Mouse (Mus musculus): ENCODE results near the gene Ccdc34. TPM values are rescaled to one million over a fixed set of nuclear protein-coding genes. Genes with fewer than 3 reads are reported as not detected.

The Ccdc34 gene
- polyA plus RNA-seq, 1 experiment from 2014 or later = 31.3 TPM

DNA sequence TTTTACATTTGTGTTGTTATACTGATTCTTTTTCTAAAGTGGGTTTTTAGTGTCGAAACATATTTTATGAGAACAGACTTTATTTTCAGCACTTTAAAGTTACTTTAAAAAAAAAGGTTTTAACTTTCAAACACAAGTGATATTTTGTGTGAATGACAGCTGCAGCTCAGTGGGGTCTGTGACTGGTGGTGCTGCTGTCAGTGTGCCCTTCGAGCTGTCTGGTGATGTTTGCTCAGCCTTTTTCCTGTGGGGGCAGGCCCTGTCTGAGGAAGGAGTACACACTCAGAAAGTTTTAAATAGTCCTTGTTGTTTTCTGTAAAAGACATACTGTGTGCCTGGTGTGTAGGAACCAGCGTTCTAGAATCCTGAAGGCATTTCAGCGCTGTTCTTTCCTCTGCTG is 19.0 kb downstream of the Ccdc34 start:
- ATAC-seq (replicated peaks; ENCODE audit: insufficient number of reproducible peaks, low FRiP score, low TSS enrichment) = no peak
- Histone ChIP-seq H3K36me3 (ENCODE audit: control insufficient read depth, insufficient read depth, low read length) (no peaks in the 10 kb centered on the region), H3K9me3 (replicated peaks; ENCODE audit: control insufficient read depth, low read length) (no peaks in the 10 kb centered on the region), H3K4me3 (ENCODE audit: low read depth, low read length) (no peak overlapping the region), H3K9ac (ENCODE audit: low read depth, low read length) (no peak overlapping the region), H3K4me2 (peak overlapping the region; percentile 12), H3K4me1 (ENCODE audit: control insufficient read depth, insufficient read depth, low read length) (peaks cover 10% of the 10 kb centered on the region), H3K27ac (ENCODE audit: low read depth, low read length) (peak overlapping the region; percentile 67), H3K27me3 (ENCODE audit: control insufficient read depth, insufficient read depth, low read length) (no peaks in the 10 kb centered on the region)
- WGBS (ENCODE audit: insufficient replicate concordance) = 50% methylated on average over 4 of the region's 4 CpGs

DNA sequence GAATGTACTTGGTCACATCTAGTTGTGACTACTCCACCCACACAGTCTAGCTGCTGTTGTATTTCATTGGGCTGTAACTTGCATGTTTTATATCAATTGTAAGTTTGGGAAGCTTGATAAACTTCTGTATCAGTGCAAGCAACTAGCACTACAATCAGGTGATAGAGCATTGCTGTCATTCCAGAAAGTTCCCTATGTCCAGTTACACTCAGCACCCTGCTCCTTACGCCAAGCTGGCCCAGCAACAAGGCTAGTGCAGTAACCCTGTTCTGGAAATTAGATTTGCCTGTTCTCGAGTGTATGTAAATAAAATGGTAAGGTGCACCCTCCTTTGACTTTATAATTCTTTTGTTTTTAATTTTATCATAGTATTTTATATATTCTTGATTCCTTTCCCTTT is 19.6 kb downstream of the Ccdc34 start:
- WGBS (ENCODE audit: insufficient replicate concordance) = 48% methylated on average over 2 of the region's 2 CpGs
- no peaks in the 10 kb centered on the region for H3K27me3 ChIP-seq (ENCODE audit: control insufficient read depth, insufficient read depth, low read length)
- H3K4me2 ChIP-seq = peak overlapping the region; percentile 12
- no peak overlapping the region for H3K9ac ChIP-seq (ENCODE audit: low read depth, low read length)
- no peak for ATAC-seq (replicated peaks; ENCODE audit: insufficient number of reproducible peaks, low FRiP score, low TSS enrichment)
- no peaks in the 10 kb centered on the region for H3K9me3 ChIP-seq (replicated peaks; ENCODE audit: control insufficient read depth, low read length)
- H3K27ac ChIP-seq (ENCODE audit: low read depth, low read length) = peak overlapping the region; percentile 67
- H3K4me3 ChIP-seq (ENCODE audit: low read depth, low read length) = no peak overlapping the region
- H3K4me1 ChIP-seq (ENCODE audit: control insufficient read depth, insufficient read depth, low read length) = peaks cover 10% of the 10 kb centered on the region
- no peaks in the 10 kb centered on the region for H3K36me3 ChIP-seq (ENCODE audit: control insufficient read depth, insufficient read depth, low read length)

GRCm38 (mm10) chr2:110038341-110038740 is 20.7 kb downstream of the Ccdc34 start:
- no peak overlapping the region for H3K4me2 ChIP-seq
- 76% methylated on average over 5 of the region's 5 CpGs for WGBS (ENCODE audit: insufficient replicate concordance)
- no peak overlapping the region for H3K27ac ChIP-seq (ENCODE audit: low read depth, low read length)
- no peaks in the 10 kb centered on the region for H3K27me3 ChIP-seq (ENCODE audit: control insufficient read depth, insufficient read depth, low read length)
- ATAC-seq (replicated peaks; ENCODE audit: insufficient number of reproducible peaks, low FRiP score, low TSS enrichment) = no peak
- no peak overlapping the region for H3K9ac ChIP-seq (ENCODE audit: low read depth, low read length)
- no peaks in the 10 kb centered on the region for H3K36me3 ChIP-seq (ENCODE audit: control insufficient read depth, insufficient read depth, low read length)
- H3K4me1 ChIP-seq (ENCODE audit: control insufficient read depth, insufficient read depth, low read length) = peaks cover 10% of the 10 kb centered on the region
- no peaks in the 10 kb centered on the region for H3K9me3 ChIP-seq (replicated peaks; ENCODE audit: control insufficient read depth, low read length)
- H3K4me3 ChIP-seq (ENCODE audit: low read depth, low read length) = no peak overlapping the region

DNA sequence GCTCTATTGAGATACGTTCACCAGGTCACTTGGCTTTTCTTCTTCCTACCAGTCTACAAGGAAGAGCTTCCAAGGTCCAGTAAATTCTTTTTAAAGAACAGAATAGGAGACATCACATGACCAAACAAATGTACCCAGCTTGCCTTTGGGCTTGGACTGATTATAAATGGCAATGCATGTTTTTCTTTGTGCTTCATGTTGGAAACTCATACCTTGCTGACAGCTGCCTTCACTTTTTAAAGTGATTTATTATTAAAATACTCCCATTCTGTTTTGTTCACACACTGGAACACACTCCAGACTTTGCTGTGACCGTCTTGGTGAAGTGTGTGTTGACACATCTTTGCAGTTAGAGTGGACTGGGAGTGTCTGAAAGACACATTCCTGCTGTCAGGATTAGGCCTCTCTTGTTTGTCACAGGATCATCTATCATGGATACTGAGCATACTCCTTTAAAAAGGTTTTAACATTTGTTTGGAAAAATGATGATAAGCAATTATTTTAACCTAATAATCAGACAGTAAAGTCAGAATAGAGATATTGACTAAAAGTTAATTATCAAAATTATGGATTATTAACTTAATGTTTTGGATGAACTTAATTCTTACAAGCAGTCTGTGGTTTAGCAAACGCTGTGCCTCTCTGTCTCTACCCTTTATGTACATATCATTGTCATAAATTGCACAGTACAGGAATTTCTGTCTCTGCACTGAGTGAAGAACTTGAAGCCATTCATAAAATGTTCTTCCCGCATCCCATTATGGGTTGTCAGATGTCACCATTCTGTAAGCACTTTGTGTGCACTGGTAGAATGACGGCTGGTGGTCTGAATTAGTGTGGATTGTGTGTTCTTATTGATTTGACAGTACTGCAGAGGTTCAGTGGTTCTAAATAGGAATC is 25.5 kb downstream of the Ccdc34 start:
- ATAC-seq (replicated peaks; ENCODE audit: insufficient number of reproducible peaks, low FRiP score, low TSS enrichment) = peak; percentile 68; the same call in 1 of the 2 replicates

GRCm38 (mm10) chr2:110058424-110058823 is 40.8 kb downstream of the Ccdc34 start:
- Histone ChIP-seq H3K36me3 (ENCODE audit: control insufficient read depth, insufficient read depth, low read length) (no peaks in the 10 kb centered on the region), H3K4me3 (ENCODE audit: low read depth, low read length) (no peak overlapping the region), H3K4me1 (ENCODE audit: control insufficient read depth, insufficient read depth, low read length) (no peaks in the 10 kb centered on the region), H3K9ac (ENCODE audit: low read depth, low read length) (no peak overlapping the region), H3K9me3 (replicated peaks; ENCODE audit: control insufficient read depth, low read length) (no peaks in the 10 kb centered on the region), H3K27ac (ENCODE audit: low read depth, low read length) (no peak overlapping the region), H3K4me2 (no peak overlapping the region), H3K27me3 (ENCODE audit: control insufficient read depth, insufficient read depth, low read length) (no peaks in the 10 kb centered on the region)
- ATAC-seq (replicated peaks; ENCODE audit: insufficient number of reproducible peaks, low FRiP score, low TSS enrichment) = no peak
- WGBS (ENCODE audit: insufficient replicate concordance) = 59% methylated on average over 4 of the region's 4 CpGs

More for the DNA sequence above, 25.5 kb downstream of the Ccdc34 start:
- Histone ChIP-seq H3K9ac (ENCODE audit: low read depth, low read length) (no peak overlapping the region), H3K36me3 (ENCODE audit: control insufficient read depth, insufficient read depth, low read length) (no peaks in the 10 kb centered on the region; the same call in 1 of the 2 replicates), H3K4me2 (no peak overlapping the region), H3K27me3 (ENCODE audit: control insufficient read depth, insufficient read depth, low read length) (no peaks in the 10 kb centered on the region), H3K4me1 (ENCODE audit: control insufficient read depth, insufficient read depth, low read length) (peaks cover 3% of the 10 kb centered on the region; the same call in 1 of the 2 replicates), H3K4me3 (ENCODE audit: low read depth, low read length) (no peak overlapping the region), H3K9me3 (replicated peaks; ENCODE audit: control insufficient read depth, low read length) (no peaks in the 10 kb centered on the region), H3K27ac (ENCODE audit: low read depth, low read length) (0 out of 2 replicates have a peak overlapping the region, but pooled peaks have one; percentile 5)
- WGBS (ENCODE audit: insufficient replicate concordance) = 54% methylated on average over 5 of the region's 5 CpGs

GRCm38 (mm10) chr2:110063131-110063530 is 45.5 kb downstream of the Ccdc34 start:
- WGBS (ENCODE audit: insufficient replicate concordance) = 76% methylated on average over 1 of the region's 1 CpGs
- no peaks in the 10 kb centered on the region for H3K36me3 ChIP-seq (ENCODE audit: control insufficient read depth, insufficient read depth, low read length)
- H3K9ac ChIP-seq (ENCODE audit: low read depth, low read length) = no peak overlapping the region
- H3K27me3 ChIP-seq (ENCODE audit: control insufficient read depth, insufficient read depth, low read length) = no peaks in the 10 kb centered on the region
- no peak for ATAC-seq (replicated peaks; ENCODE audit: insufficient number of reproducible peaks, low FRiP score, low TSS enrichment)
- H3K4me3 ChIP-seq (ENCODE audit: low read depth, low read length) = no peak overlapping the region
- H3K9me3 ChIP-seq (replicated peaks; ENCODE audit: control insufficient read depth, low read length) = no peaks in the 10 kb centered on the region
- no peak overlapping the region for H3K27ac ChIP-seq (ENCODE audit: low read depth, low read length)
- no peak overlapping the region for H3K4me2 ChIP-seq
- no peaks in the 10 kb centered on the region for H3K4me1 ChIP-seq (ENCODE audit: control insufficient read depth, insufficient read depth, low read length)

DNA sequence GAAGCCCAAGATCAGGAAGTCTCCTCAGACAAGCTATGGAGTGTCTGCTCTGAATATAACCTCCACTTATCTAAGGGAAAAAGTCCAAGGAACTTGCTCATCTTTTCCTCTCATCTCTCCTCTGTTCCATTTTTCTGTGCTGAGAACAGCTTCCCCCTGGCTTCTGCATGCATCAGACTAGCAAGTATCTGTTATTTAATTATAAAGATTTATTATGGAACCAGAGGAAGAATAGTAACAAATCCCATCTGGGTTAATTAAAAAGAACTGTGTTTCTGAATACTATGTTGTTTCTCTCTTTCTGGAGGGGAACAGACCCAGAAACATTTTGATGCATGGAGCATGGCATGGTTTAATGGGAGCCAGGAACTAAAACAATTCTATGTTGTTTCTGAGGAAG is 51.3 kb downstream of the Ccdc34 start:
- no peak overlapping the region for H3K27ac ChIP-seq (ENCODE audit: low read depth, low read length)
- no peak overlapping the region for H3K4me2 ChIP-seq
- no peaks in the 10 kb centered on the region for H3K36me3 ChIP-seq (ENCODE audit: control insufficient read depth, insufficient read depth, low read length)
- no peak overlapping the region for H3K4me3 ChIP-seq (ENCODE audit: low read depth, low read length)
- no peaks in the 10 kb centered on the region for H3K27me3 ChIP-seq (ENCODE audit: control insufficient read depth, insufficient read depth, low read length)
- ATAC-seq (replicated peaks; ENCODE audit: insufficient number of reproducible peaks, low FRiP score, low TSS enrichment) = no peak
- H3K4me1 ChIP-seq (ENCODE audit: control insufficient read depth, insufficient read depth, low read length) = no peaks in the 10 kb centered on the region
- no peaks in the 10 kb centered on the region for H3K9me3 ChIP-seq (replicated peaks; ENCODE audit: control insufficient read depth, low read length)
- H3K9ac ChIP-seq (ENCODE audit: low read depth, low read length) = no peak overlapping the region

- Histone ChIP-seq H3K4me1 (ENCODE audit: control insufficient read depth, insufficient read depth, low read length) (no peaks in the 10 kb centered on the region), H3K9ac (ENCODE audit: low read depth, low read length) (no peak overlapping the region), H3K27ac (ENCODE audit: low read depth, low read length) (no peak overlapping the region), H3K36me3 (ENCODE audit: control insufficient read depth, insufficient read depth, low read length) (no peaks in the 10 kb centered on the region), H3K4me3 (ENCODE audit: low read depth, low read length) (no peak overlapping the region), H3K9me3 (replicated peaks; ENCODE audit: control insufficient read depth, low read length) (no peaks in the 10 kb centered on the region), H3K27me3 (ENCODE audit: control insufficient read depth, insufficient read depth, low read length) (no peaks in the 10 kb centered on the region), H3K4me2 (no peak overlapping the region)
- 56% methylated on average over 6 of the region's 6 CpGs for whole genome bisulfite sequencing (ENCODE audit: insufficient replicate concordance)
- ATAC-seq (replicated peaks; ENCODE audit: insufficient number of reproducible peaks, low FRiP score, low TSS enrichment) = no peak
These were observed 55.4 kb downstream of the Ccdc34 start for GRCm38 (mm10) chr2:110073023-110073422.
